Mouse (Mus musculus) cerebellum, postnatal 36 days (tissue): ENCODE results near the gene Plppr2.

Experiments used
- DNase-seq, 2 experiments: peaks; one replicate each; pipeline ENCODE4 v3.0.0; 2021 to 2022; ENCODE audit warnings: mixed read lengths in 2 of 2

Gene Plppr2

DNA sequence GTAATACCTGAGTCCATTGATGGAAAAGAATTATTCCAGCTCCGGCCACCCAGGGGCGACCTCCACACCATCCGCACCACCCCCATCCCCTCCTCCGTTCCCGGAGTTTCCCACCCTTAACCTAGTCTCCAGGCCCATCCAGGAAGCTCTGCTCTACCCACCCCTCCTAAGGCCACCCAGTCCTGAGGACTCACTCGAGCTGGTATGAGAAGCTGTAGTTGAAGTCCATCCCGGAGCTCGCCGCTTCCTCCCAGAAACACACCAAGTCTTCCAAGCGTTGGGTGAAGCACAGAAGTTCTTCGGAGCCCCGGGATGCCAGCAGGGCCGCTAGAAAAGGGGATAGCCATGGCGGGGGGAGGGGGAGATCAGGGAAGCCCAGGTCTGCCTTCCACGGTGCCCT is 25.2 kb downstream of the Plppr2 start:
- DNase-seq: peak in 1 of 2 experiments; percentile 21

DNA sequence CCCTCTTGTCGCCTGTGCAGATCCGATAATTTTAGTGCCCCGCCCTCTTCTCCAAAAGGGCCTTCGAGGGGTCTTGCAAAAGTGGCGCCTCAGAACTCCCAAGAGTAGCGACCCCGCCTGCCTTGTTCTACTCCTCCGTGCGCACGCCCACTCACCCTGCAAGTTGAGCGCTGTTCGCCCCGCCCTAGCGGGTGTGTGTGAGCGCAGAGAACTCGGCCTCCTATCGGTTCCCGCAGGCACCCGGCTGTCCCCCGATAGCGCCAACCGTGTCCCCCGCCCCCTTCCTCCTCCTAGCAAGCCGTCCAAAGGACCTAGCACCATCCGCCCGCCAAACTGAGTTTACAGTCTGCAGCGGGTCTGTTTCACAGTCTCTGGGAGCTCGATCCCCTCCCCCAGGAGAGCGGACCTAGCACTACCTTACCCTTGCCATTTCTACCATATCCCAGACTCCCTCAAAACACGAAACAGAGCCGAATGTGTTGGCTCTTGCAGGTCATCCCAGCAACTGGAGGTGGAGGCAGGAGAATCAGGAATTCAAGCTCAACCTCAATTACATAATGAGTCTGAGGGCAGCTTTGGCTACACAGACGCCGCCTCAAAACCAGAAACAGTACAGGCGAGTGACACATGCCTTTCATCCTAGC is 25.7 kb downstream of the Plppr2 start:
- DNase-seq: peak; percentile 43 to 63

DNA sequence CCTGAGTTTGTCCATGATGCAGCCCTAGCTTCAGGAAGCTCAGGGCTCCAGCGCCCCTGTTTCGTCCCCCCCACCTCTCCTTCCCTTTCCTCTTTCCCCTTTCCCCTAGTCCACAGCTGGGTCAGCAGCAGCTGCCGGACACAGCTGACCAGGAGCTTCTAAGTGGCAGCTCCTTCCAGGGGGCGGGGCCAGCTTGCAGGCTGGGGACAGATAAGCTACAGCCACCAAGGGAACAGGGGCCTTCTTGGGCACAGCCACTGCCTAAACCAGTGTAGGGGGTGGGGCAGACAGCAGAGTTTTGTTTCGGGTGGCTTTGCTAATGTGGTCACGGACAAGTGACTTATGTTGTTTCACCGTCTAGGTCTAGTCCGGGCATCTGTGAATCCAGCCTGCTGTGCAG is 26.6 kb downstream of the Plppr2 start, which contains the start of gene Epor:
Gene Epor, minus strand, starts transcription at position 90 of the 400 bp plus-strand sequence.
- DNase-seq: no peak

DNA sequence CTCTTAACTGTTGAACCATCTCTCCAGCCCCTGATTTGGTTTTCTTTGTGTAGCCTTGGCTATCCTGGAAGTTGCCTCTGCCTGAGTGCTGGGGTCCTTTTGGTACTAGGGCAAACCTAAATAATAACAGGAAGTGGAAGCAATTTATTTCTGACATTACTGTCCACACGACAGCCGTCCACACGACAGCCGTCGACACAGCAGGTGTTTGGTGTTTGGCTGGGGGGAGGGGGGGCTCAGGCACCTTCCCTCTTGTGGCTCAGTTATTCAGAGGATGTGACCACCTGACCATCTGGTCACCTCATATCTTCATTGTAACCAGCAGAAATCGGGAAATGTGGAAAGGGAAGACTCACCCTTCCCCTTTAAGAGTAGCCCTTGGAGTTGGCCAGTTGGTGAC is 32.0 kb downstream of the Plppr2 start:
- DNase-seq: no peak

DNA sequence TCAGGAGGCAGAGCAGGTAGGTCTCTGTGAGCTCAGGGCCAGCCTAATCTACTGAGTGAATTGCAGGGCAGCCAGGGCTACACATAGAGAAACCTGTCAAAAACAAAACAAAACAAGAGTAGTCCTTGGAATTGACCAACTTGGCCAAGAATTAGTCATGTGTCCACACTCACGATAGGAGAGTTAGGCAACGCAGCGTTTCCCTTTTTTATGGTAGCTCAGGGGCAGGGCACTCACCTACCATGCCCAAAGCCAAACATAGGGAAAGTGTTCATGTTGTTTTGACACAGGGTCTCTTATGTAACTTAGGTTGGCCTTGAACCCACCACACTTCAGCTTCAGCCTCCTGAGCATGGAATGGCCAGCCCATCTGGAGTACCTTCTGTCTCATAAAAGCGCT is 32.5 kb downstream of the Plppr2 start:
- DNase-seq: no peak

DNA sequence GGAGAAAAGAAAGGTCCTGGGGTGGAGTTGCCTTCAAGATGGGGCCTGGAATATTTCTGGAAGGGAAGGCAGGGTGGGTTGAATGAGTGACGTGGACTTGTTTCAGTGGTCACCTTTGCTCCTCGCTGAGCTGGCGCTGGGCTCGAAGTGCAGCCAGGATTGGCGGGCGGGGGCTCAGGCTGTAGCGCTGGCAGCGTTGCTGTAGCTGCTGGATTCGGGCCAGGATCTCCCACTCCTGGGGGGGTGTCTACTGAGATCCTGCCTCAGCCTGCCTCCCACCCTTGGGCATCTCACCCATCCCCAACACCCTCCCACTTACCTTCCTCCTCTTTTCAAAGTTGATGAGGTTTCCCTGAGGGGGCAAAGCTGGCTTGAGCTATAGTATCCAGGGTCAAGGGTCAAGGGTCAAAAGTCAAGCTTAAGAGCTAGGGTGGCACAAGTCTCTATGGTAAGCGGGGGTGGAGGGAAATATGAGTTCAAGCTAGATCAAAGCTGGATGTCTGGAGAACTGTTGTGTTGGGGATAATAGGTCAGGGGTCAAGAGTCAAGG is 39.9 kb downstream of the Plppr2 start:
- no peak for DNase-seq

DNA sequence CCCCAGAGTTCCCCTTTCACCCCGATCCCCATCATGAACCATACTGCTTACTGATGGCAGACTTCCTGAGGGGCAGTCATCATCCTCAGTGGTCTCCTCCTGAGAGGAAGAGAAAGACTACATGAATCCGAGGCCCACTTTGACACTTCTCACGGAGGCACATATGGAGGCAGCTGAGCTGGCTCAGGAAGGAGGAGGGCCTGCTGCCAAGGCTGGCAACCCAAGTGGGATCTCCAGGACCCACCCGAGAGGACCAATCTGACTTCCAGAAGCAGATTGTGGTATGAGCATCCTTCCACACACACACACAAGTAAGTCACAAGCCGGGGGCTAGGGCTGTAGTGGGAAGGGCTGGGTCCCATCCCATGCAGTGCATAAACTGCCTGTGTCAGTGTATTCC is 40.5 kb downstream of the Plppr2 start:
- peak; percentile 31 to 35 for DNase-seq

DNA sequence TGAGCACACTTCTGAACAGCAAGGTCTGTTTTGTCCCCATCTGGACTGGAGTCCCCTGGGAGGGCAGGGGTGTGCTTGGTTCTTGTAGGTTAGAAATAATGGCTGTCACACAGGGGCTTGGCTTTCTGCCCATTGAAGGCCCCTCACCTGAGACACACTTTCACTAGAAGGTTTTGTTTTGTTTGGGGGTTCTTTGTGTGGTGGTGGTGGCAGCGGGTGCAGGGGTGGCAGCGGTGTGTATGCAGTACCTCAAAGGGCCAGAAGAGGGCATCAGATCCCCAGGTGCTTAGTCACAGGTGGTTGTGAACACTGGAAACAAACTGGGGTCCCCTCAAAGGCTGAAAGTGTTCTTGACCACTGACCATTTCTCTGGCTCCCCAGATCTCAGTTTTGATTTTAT is 41.1 kb downstream of the Plppr2 start:
- peak; percentile 62 to 67 for DNase-seq

DNA sequence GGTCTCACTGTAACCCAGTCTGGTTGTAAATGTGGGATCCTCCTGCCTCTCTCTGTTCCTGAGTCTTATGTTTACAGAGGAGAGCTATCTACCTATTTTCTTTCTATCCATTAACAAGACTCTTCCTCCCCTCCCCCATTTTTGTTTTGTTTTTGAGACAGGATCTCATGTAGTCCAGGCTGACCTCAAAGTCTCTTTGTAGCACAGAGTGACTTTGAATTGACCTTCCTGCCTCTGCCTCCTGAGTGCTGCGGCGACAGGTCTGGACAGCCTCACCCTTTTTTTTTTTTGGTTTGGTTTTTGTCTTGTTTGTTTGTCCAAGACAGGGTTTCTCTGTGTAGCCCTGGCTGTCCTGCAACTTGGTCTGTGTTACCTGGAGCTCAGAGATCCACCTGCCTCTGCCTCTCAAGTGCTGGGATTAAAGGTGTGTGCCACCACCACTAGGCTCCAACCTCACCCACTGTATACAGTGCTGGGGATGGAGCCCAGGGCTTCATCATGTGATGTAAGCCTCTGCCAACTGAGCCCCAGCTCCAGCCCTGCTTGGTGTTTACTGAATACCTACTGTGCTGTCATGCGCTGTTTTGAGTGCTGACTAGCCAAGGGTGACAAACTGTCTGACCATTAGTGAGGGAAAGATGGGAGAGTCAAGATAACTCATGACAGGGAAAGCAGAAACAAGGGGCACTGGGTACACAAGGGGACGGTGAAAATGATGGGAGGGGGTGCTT is 41.7 kb downstream of the Plppr2 start:
- no peak for DNase-seq

DNA sequence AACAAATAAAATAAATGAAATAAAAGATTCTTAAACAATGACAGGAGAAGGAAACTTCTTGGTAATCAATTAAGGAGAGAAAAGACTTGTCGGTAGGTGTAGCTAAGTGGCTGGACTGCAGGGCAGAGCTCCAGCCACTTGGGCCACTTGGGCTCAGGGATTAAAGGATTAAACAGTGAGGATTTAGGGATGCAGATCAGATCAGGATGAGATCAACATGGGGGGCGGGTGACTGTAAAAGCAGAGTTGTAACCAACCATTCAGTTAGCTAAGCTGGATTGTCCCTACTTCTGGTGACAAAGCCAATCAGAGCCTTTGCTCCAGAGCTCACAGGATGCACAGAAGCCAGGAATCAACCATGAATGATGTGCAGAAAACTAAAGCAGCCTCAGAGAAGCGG is 47.1 kb downstream of the Plppr2 start:
- DNase-seq: no peak

DNA sequence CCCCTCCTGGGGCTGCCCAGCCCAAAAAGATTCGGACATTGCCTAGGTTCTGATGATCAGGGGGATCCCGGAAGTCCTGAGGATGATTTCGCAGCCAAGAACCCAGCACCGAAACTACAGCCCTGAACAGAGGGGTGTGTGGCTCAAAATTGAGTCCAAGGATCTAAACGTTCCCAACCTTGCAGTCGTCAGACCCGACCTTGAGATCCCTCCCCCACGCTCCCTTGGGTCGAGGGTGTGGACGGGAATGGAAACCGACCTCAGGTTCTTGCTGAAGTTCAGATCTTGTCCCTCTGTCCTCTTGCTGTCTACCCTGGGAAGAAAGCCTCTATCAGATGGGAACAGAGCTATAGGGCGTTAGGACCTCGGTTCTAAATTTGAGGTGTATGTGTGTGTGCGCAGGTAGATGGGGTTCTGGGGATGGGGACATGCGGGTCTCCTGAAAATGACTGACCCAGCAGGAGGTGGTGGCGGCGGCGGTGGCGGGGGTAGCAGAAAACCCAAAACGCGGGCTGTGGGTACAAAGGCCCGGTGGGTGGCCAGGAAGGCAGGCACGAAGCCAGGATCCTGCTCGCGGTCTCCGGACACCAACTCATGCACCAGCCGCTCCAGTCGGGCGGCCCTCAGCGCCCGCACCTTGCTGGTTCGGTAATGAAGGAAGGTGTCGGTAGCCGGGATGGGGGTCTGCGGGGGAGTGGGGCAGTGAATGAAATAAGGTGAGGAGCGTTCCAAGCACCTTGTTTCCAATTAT is 50.9 kb downstream of the Plppr2 start:
- DNase-seq: peak; percentile 73 to 76

DNA sequence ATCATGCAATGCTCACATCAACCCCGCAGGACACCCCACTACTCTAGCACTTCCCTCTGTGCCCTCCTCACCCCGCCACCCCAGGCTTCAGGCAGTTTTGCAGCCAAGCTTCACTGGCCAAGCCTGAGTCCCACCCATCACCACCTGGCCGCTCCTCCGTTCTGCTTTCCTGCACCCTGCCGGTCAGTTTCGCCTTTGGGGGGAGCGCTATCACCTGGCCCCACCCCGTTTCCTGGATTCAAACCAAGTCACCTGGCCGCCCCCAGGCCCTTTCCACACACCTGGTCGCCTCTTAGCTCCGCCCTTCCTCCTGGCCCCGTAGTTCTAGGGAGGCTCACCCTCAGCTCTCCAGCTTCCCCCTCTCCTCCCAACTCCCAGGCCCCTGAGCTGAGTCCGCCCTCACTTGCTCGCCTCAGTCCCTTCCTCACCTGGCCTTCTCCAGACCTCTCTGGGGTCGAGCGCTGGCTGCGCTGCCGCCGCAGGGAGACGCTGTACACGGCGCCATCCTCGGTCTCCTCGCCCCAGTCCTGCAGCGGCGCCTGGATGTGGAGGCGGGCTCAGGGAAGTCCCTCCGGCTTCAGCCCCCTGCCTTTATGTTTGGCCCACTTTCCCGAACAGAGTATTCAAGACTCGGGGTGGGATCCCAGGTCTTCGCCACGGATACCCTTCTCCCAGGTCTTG is 51.7 kb downstream of the Plppr2 start:
- peak; percentile 65 to 73 for DNase-seq

DNA sequence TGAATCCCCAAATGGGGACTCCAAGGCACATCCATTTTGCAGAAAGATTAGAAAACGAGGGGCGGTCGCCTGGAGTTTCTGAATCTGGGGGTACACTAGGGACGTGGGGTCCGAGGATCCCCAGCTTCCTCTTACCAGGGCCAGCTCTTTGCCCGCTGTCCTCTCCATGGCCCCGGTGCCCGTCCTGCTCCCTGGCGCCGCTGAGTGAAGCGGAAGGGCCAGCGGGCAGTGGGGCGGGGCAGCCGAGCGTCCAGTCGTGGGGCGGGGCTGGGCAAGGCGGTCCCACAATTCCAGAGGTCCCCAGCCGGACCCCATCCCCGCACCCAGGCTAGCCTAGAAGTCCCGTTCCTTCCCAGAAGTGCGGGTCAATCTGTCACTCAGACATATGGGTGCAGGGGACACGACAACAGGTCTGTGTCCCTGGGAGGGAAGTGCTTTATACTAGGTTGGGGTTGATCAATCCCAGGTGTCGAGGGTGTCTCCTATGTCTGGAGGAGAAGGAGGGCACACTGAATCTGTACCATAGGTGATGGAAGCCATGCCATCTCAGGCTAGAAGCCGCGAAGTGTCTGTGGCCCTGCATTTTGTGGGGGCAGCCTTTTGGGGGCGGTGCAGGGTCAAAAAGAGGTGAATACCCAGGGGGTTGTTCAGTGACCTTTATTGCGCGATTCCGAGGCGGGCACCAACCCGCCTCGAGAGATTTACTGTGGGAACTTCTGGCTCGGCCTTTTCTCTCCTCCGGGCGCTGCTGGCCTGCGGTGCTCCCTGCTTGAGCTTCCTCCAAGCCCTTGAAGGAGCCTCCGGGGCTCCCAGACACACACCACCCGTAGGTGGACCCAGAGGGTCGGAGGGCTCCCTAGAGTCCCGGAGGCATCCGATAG is 52.6 kb downstream of the Plppr2 start, which contains the start of gene Rgl3:
Gene Rgl3, minus strand, starts transcription at position 217 of the 881 bp plus-strand sequence.
- peak; percentile 76 to 83 for DNase-seq

DNA sequence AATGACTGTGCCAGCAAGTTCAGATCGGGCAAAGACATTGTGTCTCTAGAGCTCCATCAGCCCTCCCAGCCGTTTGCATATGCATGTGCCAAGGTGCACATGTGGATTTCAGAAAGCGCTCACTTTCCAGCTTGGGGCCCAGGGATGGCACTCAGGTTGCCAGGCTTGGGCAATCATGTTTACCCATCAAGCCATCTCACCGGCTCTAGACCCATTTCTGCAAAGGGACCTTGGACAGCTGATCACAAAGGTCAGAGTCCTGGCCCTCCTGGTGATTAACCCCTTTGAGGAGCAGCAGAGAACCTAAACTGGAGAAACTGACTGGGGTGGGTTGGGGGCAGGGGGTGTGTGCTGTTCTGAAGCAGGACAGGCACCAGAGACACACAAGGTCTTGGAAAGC is 55.4 kb downstream of the Plppr2 start:
- no peak for DNase-seq

DNA sequence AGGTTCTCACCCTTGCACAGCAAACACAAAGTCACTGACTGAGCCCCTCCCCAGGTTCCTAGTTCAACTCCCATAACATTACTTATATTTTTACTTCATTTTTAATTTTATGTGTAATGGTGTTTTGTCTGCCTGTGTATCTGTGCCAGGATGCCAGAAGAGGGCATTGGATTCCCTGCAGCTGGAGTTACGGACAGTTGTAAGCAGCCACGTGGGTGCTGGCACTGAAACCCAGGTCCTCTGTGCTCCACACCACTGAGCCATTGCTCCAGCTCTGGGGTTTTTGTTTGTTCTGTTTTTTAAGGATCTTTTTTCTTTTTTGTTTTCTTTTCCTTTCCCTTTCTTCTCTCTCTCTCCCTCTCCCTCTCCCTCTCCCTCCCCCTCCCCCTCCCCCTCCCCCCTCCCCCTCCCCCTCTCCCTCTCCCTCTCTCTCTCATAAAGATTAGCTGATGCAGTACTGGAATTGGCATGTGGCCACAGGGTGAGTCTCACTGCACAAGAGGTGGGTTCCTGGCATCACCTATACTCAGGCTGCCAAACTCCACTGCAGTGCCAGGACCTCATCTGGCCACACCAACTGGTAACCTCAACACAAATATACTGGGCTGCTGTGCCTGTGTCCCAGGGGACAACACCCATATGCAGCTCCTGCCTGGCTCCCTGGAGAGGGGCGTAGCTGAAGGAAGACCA is 59.5 kb downstream of the Plppr2 start:
- DNase-seq: no peak
